Mouse (Mus musculus) adrenal gland (tissue): ENCODE results near the gene Pnisr.

Experiments used
- intact Hi-C: fragments of 180-260 bp; cut with DNase I; formaldehyde crosslinking; loops from one replicate; pipeline ENCODE4 v1.15.1; 2025
- long read RNA-seq, 2 experiments: library from polyadenylated mRNA; unstranded; transcript quantifications; one replicate each; pipeline ENCODE4 v2.0.0; 2020; ENCODE audit warnings: borderline replicate concordance in 1 of 2; ENCODE audit not compliant: insufficient replicate concordance in 1 of 2

Pnisr gene
- long read RNA-seq, experiment 1, partial matches to known transcripts, result 51 of 66 reads
- long read RNA-seq, experiment 1, other reads (novel, unspliced or antisense), result 11 of 66 reads
- long read RNA-seq, experiment 2, full-length matches to known transcripts, result 14 of 93 reads
- long read RNA-seq, experiment 2, partial matches to known transcripts, result 64 of 93 reads
- long read RNA-seq, experiment 2, other reads (novel, unspliced or antisense), result 15 of 93 reads

DNA sequence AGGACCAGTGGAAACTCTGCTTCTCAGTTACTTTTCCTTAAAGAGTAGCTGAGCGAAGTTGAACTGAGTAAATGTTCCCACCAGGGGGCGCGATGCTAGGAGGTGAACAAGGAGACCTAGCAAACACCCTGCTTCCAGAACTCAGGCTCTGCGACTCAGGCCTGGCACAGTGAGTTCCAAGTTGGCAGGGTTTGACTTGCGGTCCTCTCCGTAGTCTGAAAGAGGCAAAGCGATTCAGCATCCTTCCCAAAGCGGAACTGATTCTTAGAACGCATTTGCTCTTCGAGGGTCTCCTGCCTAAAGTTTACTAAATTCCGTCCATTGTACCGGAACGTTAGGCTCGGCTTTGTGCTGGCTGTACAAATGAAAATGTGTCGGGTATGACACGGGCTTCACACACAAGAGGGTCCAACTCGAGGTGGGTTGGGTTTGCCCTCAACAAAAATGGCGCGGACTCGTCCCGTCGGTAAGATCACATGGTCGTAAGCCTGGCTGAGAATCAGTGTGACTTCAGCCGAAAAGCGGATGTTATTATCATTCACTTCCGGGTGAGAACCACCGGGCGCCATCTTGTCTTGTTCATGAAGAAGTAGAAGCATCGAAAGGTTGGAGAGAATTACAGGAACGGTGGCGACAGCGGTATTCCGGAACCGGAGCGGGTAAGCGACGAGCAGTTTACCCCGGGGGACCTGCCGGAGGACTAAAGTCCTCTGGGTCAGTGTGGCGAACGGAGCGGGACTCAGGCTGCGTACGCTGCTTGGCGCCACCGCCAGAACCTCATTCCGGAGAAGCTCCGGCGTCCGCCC lies at the start of gene Pnisr:
Gene Pnisr, plus strand, starts transcription at position 103 of the 806 bp plus-strand sequence.
- intact Hi-C loops, result loop anchor here (1.0 kb wide), 1 partner anchor 104 kb away; no protein-coding TSS in a partner anchor

- intact Hi-C loops, result no loop called here
These were observed 46.4 kb upstream of the Pnisr start for GRCm38 (mm10) chr4:21801013-21801412.

DNA sequence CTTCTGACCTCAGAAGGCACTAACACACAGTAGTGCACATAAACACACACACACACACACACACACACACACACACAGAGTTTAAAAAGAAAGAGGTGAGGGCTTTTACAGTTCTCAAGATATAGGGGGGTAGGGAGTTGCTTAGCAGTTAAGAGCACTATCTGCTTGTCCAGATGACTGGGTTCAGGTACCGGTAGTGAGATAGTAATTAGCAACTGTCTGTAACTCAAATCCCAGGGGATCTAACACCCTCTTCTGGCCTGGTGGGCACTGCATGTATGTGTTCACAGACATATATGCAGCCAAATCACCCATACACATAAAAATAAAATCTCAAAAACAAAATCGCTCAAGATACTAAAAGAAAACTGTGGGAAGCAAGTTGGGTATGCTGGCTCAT lies 45.8 kb upstream of the Pnisr start:
- intact Hi-C loops, result no loop called here

- intact Hi-C loops, result no loop called here
These were observed 40.2 kb upstream of the Pnisr start for GRCm38 (mm10) chr4:21807204-21807603.

GRCm38 (mm10) chr4:21810608-21811007 lies 36.8 kb upstream of the Pnisr start:
- intact Hi-C loops, result loop anchor here (5.0 to 10.0 kb wide), 2 partner anchors 86 to 273 kb away; partner anchors contain the start of gene Ccnc

DNA sequence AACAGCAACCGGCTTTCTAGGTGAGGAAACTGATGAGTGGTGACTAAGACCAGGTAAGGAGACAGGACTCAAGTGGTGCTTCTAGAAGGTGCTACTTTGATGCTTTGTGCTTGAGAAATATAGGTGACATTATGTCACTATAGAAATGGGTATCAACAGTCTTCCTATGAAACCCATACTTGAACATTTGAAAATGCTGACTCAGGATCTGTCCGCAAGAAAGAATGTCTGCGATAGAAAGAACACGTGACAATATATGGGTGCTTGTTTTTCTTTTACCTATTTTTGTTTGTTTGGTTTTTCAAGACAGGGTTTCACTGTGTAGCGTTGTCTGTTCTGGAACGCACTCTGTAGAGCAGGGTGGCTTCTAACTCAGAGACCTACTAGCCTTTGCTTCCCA lies 34.7 kb upstream of the Pnisr start:
- intact Hi-C loops, result loop anchor here (5.0 to 10.0 kb wide), 2 partner anchors 88 to 275 kb away; partner anchors contain the start of gene Ccnc

DNA sequence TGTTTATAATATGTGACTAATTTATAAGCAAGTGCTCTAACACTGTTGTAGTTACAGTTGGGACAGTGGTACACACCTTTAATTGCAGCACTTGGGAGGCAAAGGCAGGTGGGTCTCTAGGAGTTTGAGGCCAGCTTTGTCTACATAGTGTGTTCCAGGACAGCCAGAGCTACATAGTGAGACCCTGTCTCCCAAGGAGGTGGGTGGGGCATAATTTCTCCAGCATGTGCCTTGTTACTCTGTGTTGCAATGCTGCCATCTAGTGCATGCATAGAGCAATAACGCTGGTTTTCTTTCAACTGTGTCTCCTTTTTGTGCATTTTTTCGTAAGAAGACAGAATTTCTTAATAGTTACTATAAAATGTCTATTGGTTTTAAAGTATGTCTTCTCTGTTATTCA lies 33.4 kb upstream of the Pnisr start:
- intact Hi-C loops, result loop anchor here (5.0 to 10.0 kb wide), 2 partner anchors 89 to 277 kb away; partner anchors contain the start of gene Ccnc

DNA sequence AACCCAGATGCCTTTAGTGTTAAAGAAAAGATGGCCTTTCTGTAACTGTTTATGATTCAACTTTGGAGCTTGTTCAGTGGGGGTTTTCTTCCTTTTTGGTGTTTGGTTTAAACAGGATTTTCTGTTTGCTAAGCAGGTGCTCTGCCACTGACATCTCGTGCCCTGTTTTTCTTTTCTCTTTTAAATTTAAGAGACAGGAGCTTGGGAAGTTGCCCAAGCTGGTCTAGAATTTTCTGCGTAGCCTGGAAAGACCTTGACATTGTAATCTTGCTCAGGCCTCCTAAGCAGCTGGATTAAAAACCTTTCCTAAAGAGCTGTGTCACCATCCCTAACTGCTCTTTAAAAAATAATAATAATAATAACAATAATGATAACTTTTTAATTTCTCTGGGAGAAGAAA lies 20.8 kb upstream of the Pnisr start:
- intact Hi-C loops, result no loop called here

DNA sequence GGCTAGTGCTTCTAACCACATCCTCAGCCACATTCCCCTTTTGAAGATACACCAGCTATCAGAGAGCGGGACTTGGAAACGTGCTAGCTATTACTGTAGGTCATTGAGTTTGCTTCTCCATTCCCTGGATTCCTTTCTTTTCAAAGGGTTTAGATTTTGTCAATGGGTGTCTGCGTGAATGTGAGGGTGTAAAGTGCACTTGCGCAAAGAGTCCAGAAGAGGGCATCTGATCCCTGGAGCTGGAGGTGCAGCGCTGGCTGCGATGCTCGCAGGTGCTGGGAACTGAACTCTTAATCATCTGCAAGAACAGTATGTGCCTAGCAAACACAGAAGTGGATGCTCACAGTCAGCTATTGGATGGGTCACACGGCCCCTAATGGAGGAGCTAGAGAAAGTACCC lies 14.5 kb upstream of the Pnisr start:
- intact Hi-C loops, result no loop called here

DNA sequence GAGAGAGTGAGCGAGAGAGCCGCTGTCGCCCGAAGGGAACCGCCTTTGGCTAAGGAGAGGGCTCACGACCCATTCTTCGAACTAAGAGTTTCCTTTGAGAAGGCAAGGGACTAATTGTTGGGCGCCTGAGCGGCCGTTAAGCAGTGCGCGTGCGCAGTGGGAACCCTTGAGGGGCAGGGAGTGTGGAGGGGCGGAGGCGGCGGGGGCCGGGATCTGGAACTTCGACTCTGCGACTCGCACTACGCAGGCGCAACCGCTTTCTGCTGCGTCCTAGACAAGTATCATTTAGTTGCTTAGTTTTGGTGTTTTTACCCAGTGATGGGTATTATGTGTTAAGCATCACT lies 876 bp downstream of the Pnisr start:
- intact Hi-C loops, result no loop called here

- intact Hi-C loops, result no loop called here
These were observed 10.1 kb downstream of the Pnisr start for GRCm38 (mm10) chr4:21857481-21857880.

DNA sequence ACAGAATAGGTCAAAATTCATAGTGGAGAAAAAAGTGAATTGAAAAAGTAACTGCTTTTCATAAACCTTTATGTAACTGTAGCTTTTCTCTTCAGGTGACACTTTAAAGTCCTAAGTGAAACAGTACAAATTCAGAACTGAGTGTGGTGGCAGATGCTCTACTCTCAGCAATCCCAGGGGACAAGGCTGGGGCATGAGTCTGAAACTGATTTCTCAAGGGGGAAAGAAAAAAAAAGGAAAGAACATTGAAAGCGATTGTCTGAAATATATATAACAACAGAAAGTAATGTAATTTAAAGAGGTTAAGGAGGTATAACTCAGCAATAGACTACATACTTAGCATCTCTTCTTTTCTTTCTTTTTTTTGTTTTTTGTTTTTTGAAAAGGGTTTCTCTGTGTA lies 17.8 kb downstream of the Pnisr start:
- intact Hi-C loops, result no loop called here

GRCm38 (mm10) chr4:21878776-21879175 lies 31.4 kb downstream of the Pnisr start:
- intact Hi-C loops, result no loop called here

- intact Hi-C loops, result no loop called here
These were observed 32.3 kb downstream of the Pnisr start, which contains the start of gene Coq3 for GRCm38 (mm10) chr4:21879565-21880220. Gene Coq3, plus strand, starts transcription at chr4:21879673.

DNA sequence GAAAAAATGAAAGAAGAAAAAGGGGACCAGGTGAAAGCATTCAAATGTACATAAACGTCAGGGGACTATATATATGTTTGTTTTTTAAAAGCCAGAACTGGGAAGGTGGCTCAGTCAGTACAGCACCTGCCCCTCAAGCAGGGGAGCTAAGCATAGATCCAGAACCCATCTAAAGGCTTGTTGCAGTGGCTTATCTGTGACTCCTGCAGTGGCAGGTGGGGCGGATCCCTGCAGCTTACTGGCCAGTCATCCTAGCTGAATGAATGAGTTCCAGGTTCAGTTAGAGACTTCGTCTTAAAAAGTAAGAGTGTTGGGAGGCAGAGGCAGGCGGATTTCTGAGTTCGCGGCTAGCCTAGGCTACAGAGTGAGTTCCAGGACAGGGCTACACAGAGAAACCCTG lies 35.4 kb downstream of the Pnisr start:
- intact Hi-C loops, result no loop called here

DNA sequence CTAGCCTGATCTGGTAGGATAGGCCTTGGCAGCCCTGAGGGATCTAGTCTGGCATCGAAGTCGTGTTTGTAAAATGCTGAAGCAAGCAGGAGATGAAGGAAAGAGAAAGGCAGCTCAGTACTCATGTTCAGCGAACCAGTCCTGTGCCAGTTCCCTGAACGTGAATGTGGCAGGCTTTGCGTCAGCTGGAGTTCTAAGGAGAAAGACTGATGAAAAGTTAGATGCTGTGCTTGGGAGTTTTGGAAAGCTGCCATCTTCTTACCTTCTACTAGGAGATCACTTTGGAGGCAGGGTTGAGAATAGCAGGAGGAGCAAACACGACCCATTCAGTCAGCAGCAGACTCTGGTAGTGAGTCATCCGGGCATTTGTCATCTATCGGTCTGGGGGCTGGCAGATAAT lies 38.4 kb downstream of the Pnisr start:
- intact Hi-C loops, result no loop called here
